Mouse (Mus musculus) olfactory bulb, adult 2 months (tissue): ENCODE data around the gene Pld3.

Experiments used
- CTCF ChIP-seq: fragments of 200-500 bp; IDR thresholded peaks from 2 replicates; pipeline ENCODE4 v1.5.1; 2012; ENCODE audit warnings: low read depth, mild to moderate bottlenecking, low read length, moderate library complexity; ENCODE audit not compliant: insufficient read depth
- POLR2A ChIP-seq: fragments of 200-500 bp; IDR thresholded peaks from 2 replicates; pipeline ENCODE4 v1.6.1; 2012; ENCODE audit warnings: mild to moderate bottlenecking, low read depth, low read length, moderate library complexity; ENCODE audit not compliant: insufficient read depth

DNA sequence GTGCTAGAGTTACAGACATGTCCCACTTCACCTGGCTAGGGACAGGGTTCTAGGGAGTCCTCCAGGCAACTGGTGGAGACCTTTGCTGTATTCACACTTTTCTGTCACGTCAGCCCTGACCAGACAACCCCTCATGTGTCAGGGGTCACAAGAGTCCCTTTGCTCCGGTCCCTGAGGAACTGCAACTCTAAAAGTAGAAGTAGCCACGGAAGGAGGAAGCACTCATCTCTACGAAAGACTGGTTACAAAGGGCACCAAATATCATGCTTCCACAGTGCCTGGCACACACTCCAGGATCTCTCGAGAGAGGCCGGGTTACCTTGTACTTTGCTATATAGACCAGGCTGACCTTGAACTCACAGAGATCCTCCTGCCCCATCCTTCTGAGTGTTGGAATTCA lies 16.4 kb downstream of the Pld3 start:
- TF ChIP-seq POLR2A (no peak), CTCF (no peak)
